Mouse (Mus musculus) heart, adult 2 months (tissue): ENCODE data around the gene Cbln3. TPM values are rescaled to one million over a fixed set of nuclear protein-coding genes. Genes with fewer than 3 reads are reported as not detected.

ENCODE experiments used
- DNase-seq, 2 experiments: peaks; one replicate each; pipeline ENCODE4 v3.0.0; 2021
- H3K27ac ChIP-seq: fragments of 200-600 bp; 2 replicates; pipeline ENCODE4 v1.8.1; 2022
- H3K27me3 ChIP-seq: fragments of 200-500 bp; 2 replicates; pipeline ENCODE4 v1.6.1; 2012; ENCODE audit warnings: mild to moderate bottlenecking, low read length, inconsistent platforms, mixed read lengths; ENCODE audit not compliant: control insufficient read depth, insufficient read depth
- H3K36me3 ChIP-seq: fragments of 200-500 bp; 2 replicates; pipeline ENCODE4 v1.6.1; 2012; ENCODE audit warnings: low read length, inconsistent platforms; ENCODE audit not compliant: control insufficient read depth, insufficient read depth
- H3K4me1 ChIP-seq: fragments of 200-500 bp; 2 replicates; pipeline ENCODE4 v1.6.1; 2011; ENCODE audit warnings: low read length; ENCODE audit not compliant: control insufficient read depth, insufficient read depth
- H3K4me3 ChIP-seq: fragments of 200-600 bp; 2 replicates; pipeline ENCODE4 v1.8.1; 2022
- H3K79me2 ChIP-seq: fragments of 200-500 bp; replicated peaks from 2 replicates; pipeline ENCODE4 v1.6.1; 2012; ENCODE audit warnings: mild to moderate bottlenecking, inconsistent platforms, low read length, moderate library complexity, mixed read lengths; ENCODE audit not compliant: control insufficient read depth, insufficient read depth
- H3K9ac ChIP-seq: fragments of 200-500 bp; 2 replicates; pipeline ENCODE4 v1.6.1; 2012; ENCODE audit warnings: low read depth, mild to moderate bottlenecking, control low read depth, inconsistent platforms, low read length, mixed read lengths
- CTCF ChIP-seq: fragments of 200-600 bp; IDR thresholded peaks from 2 replicates; pipeline ENCODE4 v1.8.1; 2022; ENCODE audit warnings: antibody characterized with exemption, mild to moderate bottlenecking, moderate library complexity
- EP300 ChIP-seq: fragments of 200-500 bp; IDR thresholded peaks from 2 replicates; pipeline ENCODE4 v1.6.1; 2011; ENCODE audit warnings: low read depth, low read length, control low read depth; ENCODE audit not compliant: insufficient read depth
- POLR2A ChIP-seq: fragments of 200-500 bp; IDR thresholded peaks from 2 replicates; pipeline ENCODE4 v1.6.1; 2011; ENCODE audit warnings: mild to moderate bottlenecking, low read depth, low read length, control low read depth; ENCODE audit not compliant: insufficient read depth
- WGBS: fragments of 180-500 bp; shearing (Covaris S2); methylation state at CpG from one replicate; pipeline ENCODE4 v1.1.7; 2018; 5-methylcytosine and 5-hydroxymethylcytosine counted together
- intact Hi-C: fragments of 180-260 bp; cut with DNase I; formaldehyde crosslinking; loops from one replicate; pipeline ENCODE4 v1.15.1; 2025
- polyA plus RNA-seq: library from polyadenylated mRNA; depleted of rRNA; stranded (reverse); fragments of >200 nt; gene quantifications from 2 replicates; pipeline ENCODE4 v1.2.3, GENCODE M21; 2012
- total RNA-seq, 2 experiments: library from RNA; stranded (reverse); gene quantifications; 2 replicates each; pipeline ENCODE4 v1.2.3; 2021

Cbln3 gene
- total and polyA plus RNA-seq, 3 experiments = 0.06 to 0.18 TPM; not detected in 1

DNA sequence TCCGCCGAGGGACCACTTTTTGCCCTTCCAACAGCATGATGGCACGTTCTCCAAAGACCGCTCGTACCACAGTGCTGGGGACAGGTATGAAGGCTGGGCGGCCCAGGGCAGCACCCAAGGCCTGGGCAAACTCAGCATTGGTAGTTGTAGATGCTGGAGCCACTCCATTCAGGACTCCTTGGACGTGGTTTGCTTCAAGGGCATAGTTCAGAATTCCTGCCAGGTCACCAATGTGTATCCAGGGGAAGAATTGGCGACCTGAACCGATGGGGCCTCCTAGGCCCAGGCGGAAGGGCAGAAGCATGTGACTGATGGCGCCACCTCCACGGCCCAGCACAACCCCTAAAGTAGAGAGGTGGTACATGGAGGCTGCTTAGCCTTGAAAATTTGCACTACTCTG is 13.5 kb upstream of the Cbln3 start:
- no peak overlapping the region for H3K4me3 ChIP-seq
- WGBS = 88% methylated on average over 12 of the region's 12 CpGs
- H3K4me1 ChIP-seq = peaks cover 1% of the 10 kb centered on the region; the same call in 1 of the 2 replicates
- no peak overlapping the region for H3K9ac ChIP-seq
- no peaks in the 10 kb centered on the region for H3K27me3 ChIP-seq
- TF ChIP-seq POLR2A (0 out of 2 replicates have a peak, but pooled peaks have one; percentile 18), CTCF (no peak), EP300 (no peak)
- DNase-seq = no peak
- H3K79me2 ChIP-seq = no peaks in the 10 kb centered on the region
- no peak overlapping the region for H3K27ac ChIP-seq
- intact Hi-C loops = no loop called here
- peaks cover 3% of the 10 kb centered on the region; the same call in 1 of the 2 replicates for H3K36me3 ChIP-seq

DNA sequence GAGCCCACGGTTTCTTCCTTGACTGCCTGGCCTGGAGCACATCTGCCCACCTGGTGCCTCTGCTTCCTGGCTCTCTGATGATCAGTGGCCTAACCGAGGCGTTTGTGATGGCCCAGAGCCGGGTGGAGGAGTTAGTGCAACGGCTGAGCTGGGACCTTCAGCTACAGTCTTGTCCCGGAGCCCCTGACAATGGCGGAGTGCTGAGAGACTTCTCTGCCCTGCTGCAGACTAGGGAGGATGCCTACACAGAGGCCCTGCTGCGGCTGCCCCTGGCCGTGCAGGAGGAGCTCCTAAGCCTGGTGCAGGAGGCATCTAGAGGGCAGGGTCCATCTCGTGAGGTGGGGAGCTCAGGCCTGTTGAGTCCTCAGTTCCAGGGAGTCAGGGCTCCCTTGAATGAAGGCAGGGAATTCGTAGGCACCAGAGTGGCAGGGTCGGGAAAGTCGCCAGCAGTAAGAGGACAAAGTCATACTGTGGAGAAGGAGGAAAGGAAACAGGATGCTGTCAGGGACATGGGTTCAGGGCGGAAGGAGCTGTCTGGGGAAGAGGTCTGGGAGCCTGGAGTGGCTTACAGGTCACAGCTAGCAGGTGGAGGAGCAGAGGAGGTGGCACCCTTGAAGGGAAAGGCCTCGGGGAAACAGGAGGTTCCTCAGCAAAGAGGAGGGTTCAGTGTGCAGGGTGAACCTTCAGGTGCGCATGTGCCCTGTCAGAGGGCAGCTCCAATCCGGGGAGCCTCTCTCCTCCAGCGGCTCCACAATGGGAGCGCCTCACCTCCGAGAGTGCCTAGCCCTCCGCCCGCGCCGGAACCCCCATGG is 2.6 kb upstream of the Cbln3 start:
- 62% methylated on average over 24 of the region's 24 CpGs for WGBS
- Histone ChIP-seq H3K4me3 (peak overlapping the region; percentile 88), H3K27ac (peak overlapping the region; percentile 92), H3K9ac (0 out of 2 replicates have a peak overlapping the region, but pooled peaks have one; percentile 6), H3K36me3 (peaks cover 17% of the 10 kb centered on the region), H3K4me1 (peaks cover 15% of the 10 kb centered on the region), H3K27me3 (no peaks in the 10 kb centered on the region), H3K79me2 (0 out of 2 replicates have a peak, but pooled peaks cover 1% of the 10 kb centered on the region)
- DNase-seq = peak in 1 of 2 experiments; percentile 29
- intact Hi-C loops = loop anchor here (10.0 kb wide), 1 partner anchor 212 kb away; the partner anchor contains the start of genes Gmpr2 and Nedd8
- TF ChIP-seq POLR2A = no peak
- no peak for TF ChIP-seq CTCF
- no peak for TF ChIP-seq EP300

DNA sequence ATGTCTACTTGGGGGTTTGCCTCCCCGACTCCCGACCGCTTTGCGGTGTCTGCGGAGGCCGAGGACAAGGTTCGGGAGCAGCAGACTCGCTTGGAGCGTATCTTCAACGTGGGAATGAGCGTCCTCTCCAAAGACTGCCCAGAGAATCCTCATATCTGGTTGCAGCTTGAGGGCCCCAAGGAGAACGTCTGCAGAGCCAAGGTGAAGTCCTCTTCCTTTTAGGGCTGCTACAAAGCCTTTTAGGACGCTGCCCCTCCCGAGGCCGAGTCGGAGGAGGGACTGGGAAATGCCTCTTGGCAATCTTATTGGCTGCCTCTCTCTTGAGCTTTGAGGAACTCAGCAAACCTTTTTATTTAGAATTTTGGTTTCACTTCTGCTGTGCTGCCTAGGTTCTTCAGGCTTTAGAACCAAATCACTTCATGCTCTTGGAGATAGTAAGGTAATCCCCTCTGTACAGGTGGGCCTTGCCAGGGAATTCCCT is 1.6 kb upstream of the Cbln3 start:
- peaks cover 12% of the 10 kb centered on the region for H3K36me3 ChIP-seq

DNA sequence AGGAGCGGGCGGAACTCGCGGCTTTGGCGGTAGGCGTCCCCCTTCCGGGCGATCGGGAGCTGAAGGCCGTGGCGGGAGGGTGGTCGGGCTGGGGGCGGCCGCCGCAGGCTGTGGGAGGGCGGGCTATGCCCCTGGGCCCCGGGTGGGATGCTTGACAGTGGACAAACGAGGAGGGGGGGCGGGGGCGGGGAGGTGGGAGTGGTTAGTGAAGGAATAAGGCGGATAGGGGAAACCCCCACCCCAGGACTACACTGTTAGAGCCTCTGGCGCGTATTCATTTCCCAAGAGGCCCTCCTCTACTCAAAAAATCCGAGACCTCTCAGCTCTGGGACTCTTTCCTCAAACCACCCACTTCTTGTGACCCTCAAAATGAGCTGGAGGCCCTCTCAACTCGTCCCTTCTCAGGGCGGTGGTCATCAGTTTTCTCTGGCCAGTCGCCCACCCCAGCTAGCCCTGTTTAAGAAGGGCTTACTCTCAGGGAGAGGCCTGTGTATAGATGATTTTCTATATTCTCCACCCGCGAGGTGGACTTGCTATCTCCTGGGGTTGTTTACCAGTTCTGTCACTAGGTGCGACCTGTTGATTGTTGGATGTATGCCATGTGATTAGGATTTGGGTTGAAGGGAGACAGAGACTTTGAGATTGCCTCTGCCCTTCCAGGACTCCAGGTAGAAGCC is 1.1 kb upstream of the Cbln3 start:
- H3K9ac ChIP-seq = peak overlapping the region; percentile 99

More for the DNA sequence above, 1.6 kb upstream of the Cbln3 start:
- 6% methylated on average over 16 of the region's 16 CpGs for WGBS
- Histone ChIP-seq H3K4me3 (peak overlapping the region; percentile 88), H3K27ac (peak overlapping the region; percentile 92), H3K9ac (peak overlapping the region; percentile 99), H3K4me1 (peaks cover 12% of the 10 kb centered on the region), H3K79me2 (0 out of 2 replicates have a peak, but pooled peaks cover 1% of the 10 kb centered on the region), H3K27me3 (no peaks in the 10 kb centered on the region)
- intact Hi-C loops = loop anchor here (10.0 kb wide), 1 partner anchor 211 kb away; the partner anchor contains the start of genes Gmpr2 and Nedd8
- peak; percentile 67 to 82 for DNase-seq
- TF ChIP-seq POLR2A (peak; percentile 65; the same call in 1 of the 2 replicates), CTCF (no peak)

DNA sequence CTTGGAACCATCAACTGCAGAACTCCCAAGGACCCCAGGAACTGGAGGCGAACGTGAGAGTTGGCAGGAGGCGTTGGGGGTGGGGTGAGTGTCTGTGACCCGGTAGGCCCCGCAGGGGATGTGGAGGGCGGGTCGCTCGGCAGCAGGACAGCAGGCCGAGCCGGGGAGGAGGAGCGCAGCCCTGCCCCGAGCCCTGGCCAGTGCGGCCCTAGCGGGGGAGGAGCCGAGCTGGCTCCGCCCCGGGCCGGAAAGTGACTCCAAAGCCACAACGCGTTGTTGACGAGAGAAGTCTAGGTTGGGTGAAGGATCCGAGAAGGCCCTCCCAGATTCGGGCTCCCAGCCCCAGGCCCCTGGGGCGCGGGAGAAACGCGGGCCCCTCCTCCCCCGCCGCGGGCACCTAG is 521 bp upstream of the Cbln3 start, which contains the start of gene Khnyn:
Gene Khnyn, plus strand, starts transcription at position 235 of the 401 bp plus-strand sequence.
- WGBS = 0% methylated on average over 29 of the region's 30 CpGs
- peak within 1 kb of the TSS; percentile 99 for H3K9ac ChIP-seq
- intact Hi-C loops = loop anchor here (10.0 kb wide), 1 partner anchor 210 kb away; the partner anchor contains the start of genes Gmpr2 and Nedd8

More for the DNA sequence above, 1.1 kb upstream of the Cbln3 start:
- TF ChIP-seq CTCF (no peak), EP300 (no peak), POLR2A (no peak)
- H3K27me3 ChIP-seq = no peaks in the 10 kb centered on the region
- peaks cover 8% of the 10 kb centered on the region; the same call in 1 of the 2 replicates for H3K36me3 ChIP-seq
- WGBS = under 1% methylated on average over 30 of the region's 30 CpGs
- peak; percentile 42 to 56 for DNase-seq
- H3K4me3 ChIP-seq = peak overlapping the region; percentile 88
- H3K4me1 ChIP-seq = peaks cover 12% of the 10 kb centered on the region
- intact Hi-C loops = loop anchor here (10.0 kb wide), 1 partner anchor 210 kb away; the partner anchor contains the start of genes Gmpr2 and Nedd8
- 0 out of 2 replicates have a peak, but pooled peaks cover 1% of the 10 kb centered on the region for H3K79me2 ChIP-seq
- H3K27ac ChIP-seq = peak overlapping the region; percentile 92

More for the DNA sequence above, 521 bp upstream of the Cbln3 start, which contains the start of gene Khnyn:
- TF ChIP-seq POLR2A = peak; percentile 92
- TF ChIP-seq EP300 = 0 out of 2 replicates have a peak, but pooled peaks have one; percentile 4
- no peak; the same call in 1 of the 2 replicates for TF ChIP-seq CTCF
- no peaks in the 10 kb centered on the region for H3K27me3 ChIP-seq
- H3K4me1 ChIP-seq = peaks cover 11% of the 10 kb centered on the region
- H3K36me3 ChIP-seq = peaks cover 7% of the 10 kb centered on the region; the same call in 1 of the 2 replicates
- peak within 1 kb of the TSS; percentile 88 for H3K4me3 ChIP-seq
- peak; percentile 94 to 97 for DNase-seq
- peak within 1 kb of the TSS; percentile 92 for H3K27ac ChIP-seq
- H3K79me2 ChIP-seq = 0 out of 2 replicates have a peak, but pooled peaks cover 1% of the 10 kb centered on the region
